Mouse (Mus musculus): Measurements from ENCODE around the gene Prickle4.

DNA sequence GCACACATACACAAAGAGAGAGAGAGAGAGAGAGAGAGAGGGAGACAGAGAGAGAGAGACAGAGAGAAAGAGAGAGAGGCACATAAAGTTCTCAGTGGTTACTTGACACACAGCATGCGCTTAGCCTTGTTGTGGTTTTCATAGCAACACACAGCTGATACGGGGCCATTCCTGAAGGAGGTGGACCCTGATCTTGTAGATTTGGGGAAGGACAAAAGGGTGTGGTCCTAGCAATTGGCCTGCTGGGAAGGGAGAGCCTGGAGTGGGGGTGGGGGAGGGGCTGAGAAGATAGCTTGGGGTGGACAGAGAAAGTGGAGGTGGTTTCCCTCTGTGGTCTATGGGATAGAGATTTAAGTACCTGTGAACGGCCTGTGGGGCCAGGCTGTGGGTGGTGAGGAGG, 15.5 kb upstream of the Prickle4 start:
- TF ChIP-seq CTCF (IDR thresholded peaks at IDR 0.05; ENCODE audit: control insufficient read depth, insufficient read depth, insufficient replicate concordance, low read depth, low read length) (no peak), POLR2A (IDR thresholded peaks at IDR 0.05; ENCODE audit: control insufficient read depth, low read depth, low read length) (no peak)

Data from testis, adult 2 months (tissue).